Comparison of ENCODE assay signal across 9 mouse cellular contexts in the genomic region with DNA sequence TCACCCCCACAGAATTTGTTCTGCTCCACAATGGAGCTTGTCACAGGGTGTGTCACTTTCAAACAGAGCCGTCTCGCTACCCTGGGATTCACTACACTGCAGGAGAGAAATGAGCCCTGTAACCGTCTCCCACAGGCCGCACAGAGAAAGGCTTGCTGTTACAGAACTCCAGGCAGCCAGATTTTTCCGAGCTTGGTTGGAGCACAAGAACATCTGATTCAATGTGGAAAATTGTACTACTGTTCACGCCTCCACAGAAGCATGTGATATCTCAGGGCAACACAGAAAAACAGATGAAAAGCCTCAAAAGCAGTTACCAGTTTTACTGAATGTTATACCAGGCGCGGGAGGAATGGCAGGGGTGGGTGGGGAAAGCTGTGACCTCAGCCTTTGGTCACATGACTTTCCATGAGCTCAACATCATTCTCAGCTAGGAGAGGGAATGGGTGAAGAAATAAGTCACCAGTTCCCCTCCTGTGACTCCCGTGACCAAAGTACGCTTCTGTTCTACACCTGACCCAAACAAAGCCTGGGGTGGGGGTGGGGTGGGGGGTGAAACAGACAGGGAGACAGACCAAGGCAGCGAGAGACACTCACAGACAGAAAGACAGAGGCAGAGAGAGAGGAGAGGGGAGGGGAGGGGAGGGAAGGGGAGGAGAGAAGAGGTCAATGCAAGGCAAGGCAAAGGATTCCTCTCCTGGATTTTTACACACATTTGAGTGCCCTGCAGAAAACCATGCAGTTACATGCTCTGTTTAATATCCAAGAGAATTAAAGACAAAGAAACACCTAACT. TPM values are rescaled to one million over a fixed set of nuclear protein-coding genes. Genes with fewer than 3 reads are reported as not detected.
DNase-seq lines count a peak whose midpoint lies in the region; ATAC-seq lines count a peak whose summit lies in the region.
"Had no signal": no experiment of that assay in that cellular context is flagged by ENCODE, and none has a peak within 500 bp of the region (broad histone marks: within the 10 kb centered on the region; RNA-seq: fewer than 3 reads in every experiment).

No protein-coding gene starts in this region.

- DNase-seq in liver, embryonic 11.5 days (ENCODE audit: low spot score): no peak
- no peak for DNase-seq in liver
- peak; percentile 54 to 79 for DNase-seq in frontal cortex, postnatal 36 days (ENCODE audit: low spot score in 2 of 2)
- DNase-seq in limb, embryonic 11.5 days (ENCODE audit: low spot score): peak; percentile 33
- no peak for DNase-seq in urinary bladder, adult 2 months (ENCODE audit: low spot score)
- DNase-seq in testis, postnatal 10 days (ENCODE audit: low spot score): no peak

- H3K9ac ChIP-seq in liver, embryonic 11.5 days (ENCODE audit: low read depth, low read length): no peak overlapping the region
- H3K9ac ChIP-seq in kidney, embryonic 14.5 days (ENCODE audit: low read depth, low read length): no peak overlapping the region
- no peak overlapping the region for H3K9ac ChIP-seq in limb, embryonic 11.5 days (ENCODE audit: low read length)
- peak overlapping the region; percentile 48; the same call in 1 of the 2 replicates for H3K9ac ChIP-seq in neural tube, embryonic 12.5 days

- H3K36me3 ChIP-seq in liver, embryonic 11.5 days (ENCODE audit: control insufficient read depth, insufficient read depth, low read length): no peaks in the 10 kb centered on the region
- no peaks in the 10 kb centered on the region for H3K36me3 ChIP-seq in kidney, embryonic 14.5 days (ENCODE audit: control insufficient read depth, insufficient read depth, low read length)
- no peaks in the 10 kb centered on the region for H3K36me3 ChIP-seq in limb, embryonic 11.5 days (ENCODE audit: control insufficient read depth, insufficient read depth, low read length)
- H3K36me3 ChIP-seq in neural tube, embryonic 12.5 days: no peaks in the 10 kb centered on the region

- H3K27ac ChIP-seq in liver, embryonic 11.5 days (ENCODE audit: low read depth, low read length): no peak overlapping the region
- no peak overlapping the region for H3K27ac ChIP-seq in kidney, embryonic 14.5 days (ENCODE audit: low read depth, low read length)
- no peak overlapping the region for H3K27ac ChIP-seq in limb, embryonic 11.5 days (replicated peaks; ENCODE audit: low read depth, low read length)
- peak overlapping the region; percentile 42; the same call in 1 of the 2 replicates for H3K27ac ChIP-seq in neural tube, embryonic 12.5 days
- H3K27ac ChIP-seq: macrophage had no signal

- H3K4me1 ChIP-seq in liver, embryonic 11.5 days (replicated peaks; ENCODE audit: control insufficient read depth, insufficient read depth, low read length): no peaks in the 10 kb centered on the region
- H3K4me1 ChIP-seq in kidney, embryonic 14.5 days (ENCODE audit: control insufficient read depth, insufficient read depth, low read length): no peaks in the 10 kb centered on the region
- no peaks in the 10 kb centered on the region for H3K4me1 ChIP-seq in limb, embryonic 11.5 days (ENCODE audit: control insufficient read depth, insufficient read depth, low read length)
- H3K4me1 ChIP-seq in neural tube, embryonic 12.5 days: peaks cover 16% of the 10 kb centered on the region

- no peaks in the 10 kb centered on the region for H3K27me3 ChIP-seq in liver, embryonic 11.5 days (replicated peaks; ENCODE audit: control insufficient read depth, insufficient read depth, low read length)
- H3K27me3 ChIP-seq in kidney, embryonic 14.5 days (ENCODE audit: control insufficient read depth, insufficient read depth, low read length): no peaks in the 10 kb centered on the region
- H3K27me3 ChIP-seq in limb, embryonic 11.5 days (ENCODE audit: control insufficient read depth, insufficient read depth, low read length): no peaks in the 10 kb centered on the region
- no peaks in the 10 kb centered on the region for H3K27me3 ChIP-seq in neural tube, embryonic 12.5 days (replicated peaks)

- peak overlapping the region; percentile 1; the same call in 1 of the 2 replicates for H3K4me2 ChIP-seq in liver, embryonic 11.5 days
- 0 out of 2 replicates have a peak overlapping the region, but pooled peaks have one; percentile 13 for H3K4me2 ChIP-seq in kidney, embryonic 14.5 days (replicated peaks; ENCODE audit: low read depth, low read length)
- H3K4me2 ChIP-seq in limb, embryonic 11.5 days (ENCODE audit: low read depth, severe bottlenecking): no peak overlapping the region
- H3K4me2 ChIP-seq in neural tube, embryonic 12.5 days (replicated peaks): peak overlapping the region; percentile 53

- H3K4me3 ChIP-seq in liver, embryonic 11.5 days (ENCODE audit: low read depth, low read length): no peak overlapping the region
- no peak overlapping the region for H3K4me3 ChIP-seq in kidney, embryonic 14.5 days (ENCODE audit: low read length)
- no peak overlapping the region for H3K4me3 ChIP-seq in limb, embryonic 11.5 days (ENCODE audit: low read depth, low read length)
- peak overlapping the region; percentile 11; the same call in 1 of the 2 replicates for H3K4me3 ChIP-seq in neural tube, embryonic 12.5 days

- WGBS in liver, embryonic 11.5 days: 43% methylated on average over 11 of the region's 11 CpGs
- WGBS in kidney, embryonic 14.5 days: 39% methylated on average over 11 of the region's 11 CpGs
- 30% methylated on average over 11 of the region's 11 CpGs for WGBS in limb, embryonic 11.5 days
- WGBS in neural tube, embryonic 12.5 days: 5% methylated on average over 11 of the region's 11 CpGs

- H3K9me3 ChIP-seq in liver, embryonic 11.5 days (ENCODE audit: control insufficient read depth, low read length): no peaks in the 10 kb centered on the region
- H3K9me3 ChIP-seq in kidney, embryonic 14.5 days (ENCODE audit: control insufficient read depth, low read length): no peaks in the 10 kb centered on the region
- no peaks in the 10 kb centered on the region for H3K9me3 ChIP-seq in limb, embryonic 11.5 days (ENCODE audit: control insufficient read depth, low read length)
- H3K9me3 ChIP-seq in neural tube, embryonic 12.5 days: no peaks in the 10 kb centered on the region

- ATAC-seq in liver, embryonic 11.5 days (replicated peaks; ENCODE audit: low FRiP score): no peak; the same call in 1 of the 2 replicates
- ATAC-seq in kidney, embryonic 14.5 days (ENCODE audit: low FRiP score, low TSS enrichment): peak; percentile 79
- no peak for ATAC-seq in limb, embryonic 11.5 days (ENCODE audit: insufficient number of reproducible peaks, low FRiP score, low TSS enrichment, low read depth)
- peak; percentile 86 for ATAC-seq in neural tube, embryonic 12.5 days (ENCODE audit: low FRiP score, low read depth)

RNA-seq across cellular contexts. Expression of gene Aig1, which starts 7.5 kb away (rescaled TPM):
- polyA plus RNA-seq in liver, embryonic 11.5 days (2014; fragmentation: Nextera tagmentation; extraction: Ambion mirVana): 19.2 and 20.3 TPM in 2 replicates
- polyA plus RNA-seq in kidney, embryonic 14.5 days (2014; fragmentation: Nextera tagmentation; extraction: Ambion mirVana): 35.3 and 39.1 TPM in 2 replicates
- 11.5 and 12.0 TPM in 2 replicates for polyA plus RNA-seq in limb, embryonic 11.5 days (2014; fragmentation: Nextera tagmentation; extraction: Ambion mirVana)
- polyA plus RNA-seq in neural tube, embryonic 12.5 days (2016; fragmentation: Nextera tagmentation; extraction: Ambion mirVana): 46.1 and 48.8 TPM in 2 replicates
- polyA plus RNA-seq in urinary bladder, adult 2 months (2012; rRNA removed): 30.3 and 30.4 TPM in 2 replicates

Comparison
In these comparisons a context has a peak if more than half of its experiments do, and no peak if none do; other contexts are left out.
1. ATAC-seq: peak in kidney, embryonic 14.5 days (single experiment) and neural tube, embryonic 12.5 days (single experiment); none in liver, embryonic 11.5 days (single experiment) and limb, embryonic 11.5 days (single experiment).
2. DNase-seq: peak in frontal cortex, postnatal 36 days (2 of 2) and limb, embryonic 11.5 days (single experiment); none in liver, embryonic 11.5 days (single experiment), liver (single experiment), urinary bladder, adult 2 months (single experiment) and testis, postnatal 10 days (single experiment).